Mouse (Mus musculus): Measurements from ENCODE around the gene Shld2.
"Not testable (repeated sequence)": the region's sequence is repeated elsewhere in the genome, so short reads cannot be mapped to it uniquely, and the experiment has no call there.

Shld2 gene

GRCm38 (mm10) chr14:34323576-34324085 is 13.3 kb upstream of the Shld2 start:
- no peak for DNase-seq (ENCODE audit: low spot score in 2 of 2)

- no peak for DNase-seq (ENCODE audit: low spot score in 2 of 2)
Observed at GRCm38 (mm10) chr14:34318113-34318512, 7.8 kb upstream of the Shld2 start.

- DNase-seq (ENCODE audit: low spot score in 2 of 2) = no peak
Observed at GRCm38 (mm10) chr14:34317431-34317830, 7.1 kb upstream of the Shld2 start.

GRCm38 (mm10) chr14:34316346-34316745 is 6.1 kb upstream of the Shld2 start:
- DNase-seq (ENCODE audit: low spot score in 2 of 2) = no peak

- DNase-seq (ENCODE audit: low spot score in 2 of 2) = no peak
Observed at GRCm38 (mm10) chr14:34314796-34315195, 4.5 kb upstream of the Shld2 start.

- not testable (repeated sequence) for DNase-seq (ENCODE audit: low spot score in 2 of 2)
Observed at GRCm38 (mm10) chr14:34314383-34314782, 4.1 kb upstream of the Shld2 start.

- no peak for DNase-seq (ENCODE audit: low spot score in 2 of 2)
Observed at GRCm38 (mm10) chr14:34313612-34314011, 3.3 kb upstream of the Shld2 start.

GRCm38 (mm10) chr14:34312339-34313048 is 2.2 kb upstream of the Shld2 start:
- no peak for DNase-seq (ENCODE audit: low spot score in 2 of 2)

GRCm38 (mm10) chr14:34311691-34312090 is 1.4 kb upstream of the Shld2 start:
- no peak for DNase-seq (ENCODE audit: low spot score in 2 of 2)

- DNase-seq (ENCODE audit: low spot score in 2 of 2) = peak; percentile 32 to 41
Observed at GRCm38 (mm10) chr14:34311021-34311631, 833 bp upstream of the Shld2 start.

GRCm38 (mm10) chr14:34309907-34310233 is 423 bp downstream of the Shld2 start:
- no peak for DNase-seq (ENCODE audit: low spot score in 2 of 2)

- DNase-seq (ENCODE audit: low spot score in 2 of 2) = no peak
Observed at GRCm38 (mm10) chr14:34309266-34309665, 1.0 kb downstream of the Shld2 start.

GRCm38 (mm10) chr14:34303265-34303680 is 7.0 kb downstream of the Shld2 start:
- no peak for DNase-seq (ENCODE audit: low spot score in 2 of 2)

GRCm38 (mm10) chr14:34302681-34303242 is 7.5 kb downstream of the Shld2 start:
- no peak for DNase-seq (ENCODE audit: low spot score in 2 of 2)

GRCm38 (mm10) chr14:34298871-34299700 is 11.2 kb downstream of the Shld2 start:
- DNase-seq (ENCODE audit: low spot score in 2 of 2) = no peak

GRCm38 (mm10) chr14:34297634-34298033 is 12.7 kb downstream of the Shld2 start:
- DNase-seq (ENCODE audit: low spot score in 2 of 2) = no peak

- DNase-seq (ENCODE audit: low spot score in 2 of 2) = no peak
Observed at GRCm38 (mm10) chr14:34297038-34297437, 13.3 kb downstream of the Shld2 start.

GRCm38 (mm10) chr14:34296350-34296749 is 13.9 kb downstream of the Shld2 start:
- DNase-seq (ENCODE audit: low spot score in 2 of 2) = no peak

GRCm38 (mm10) chr14:34293641-34294040 is 16.7 kb downstream of the Shld2 start:
- no peak for DNase-seq (ENCODE audit: low spot score in 2 of 2)

- DNase-seq (ENCODE audit: low spot score in 2 of 2) = no peak
Observed at GRCm38 (mm10) chr14:34290229-34290628, 20.1 kb downstream of the Shld2 start.

GRCm38 (mm10) chr14:34289259-34290015 is 20.9 kb downstream of the Shld2 start:
- DNase-seq (ENCODE audit: low spot score in 2 of 2) = no peak
